Mouse (Mus musculus): Measurements from ENCODE around the gene Mfsd11.

- no peak for TF ChIP-seq CTCF (IDR thresholded peaks at IDR 0.05; ENCODE audit: extremely low read depth, insufficient read depth, low read length)
- TF ChIP-seq POLR2A (IDR thresholded peaks at IDR 0.05; ENCODE audit: extremely low read depth, insufficient read depth, low read length), result no peak
These were observed 30.9 kb upstream of the Mfsd11 start for GRCm38 (mm10) chr11:116821057-116821940.

Measured in cortical plate, adult 2 months (tissue).